Mouse (Mus musculus) lung, postnatal 0 days (tissue): ENCODE results near the gene Gm10842. TPM values are rescaled to one million over a fixed set of nuclear protein-coding genes. Genes with fewer than 3 reads are reported as not detected.
A peak's percentile ranks its signal among the peaks of the same experiment; 100 is the strongest.

ENCODE experiments used
- ATAC-seq: fragments of 200-750 bp; cut with Nextera tagmentation; 2 replicates; pipeline ENCODE4 v1.8.0; 2017; ENCODE audit warnings: moderate library complexity
- DNase-seq: peaks from one replicate; pipeline ENCODE4 v3.0.0-alpha.2; 2016; ENCODE audit warnings: low spot score
- H3K27ac ChIP-seq: fragments of 300-500 bp; sonication (generic); 2 replicates; pipeline ENCODE4 v1.5.1; 2014; ENCODE audit warnings: antibody characterized with exemption, mild to moderate bottlenecking, low read length, mixed read lengths
- H3K27me3 ChIP-seq: fragments of 300-500 bp; sonication (generic); replicated peaks from 2 replicates; pipeline ENCODE4 v1.6.1; 2014; ENCODE audit warnings: low read length, mixed read lengths; ENCODE audit not compliant: insufficient read depth
- H3K36me3 ChIP-seq: fragments of 300-500 bp; sonication (generic); 2 replicates; pipeline ENCODE4 v1.6.1; 2014; ENCODE audit warnings: low read length, mixed read lengths; ENCODE audit not compliant: insufficient read depth
- H3K4me1 ChIP-seq: fragments of 300-500 bp; sonication (generic); 2 replicates; pipeline ENCODE4 v1.6.1; 2014; ENCODE audit warnings: antibody characterized with exemption, low read depth, low read length, mixed read lengths; ENCODE audit not compliant: insufficient read depth
- H3K4me2 ChIP-seq: fragments of 300-500 bp; sonication (generic); replicated peaks from 2 replicates; pipeline ENCODE4 v1.6.1; 2014; ENCODE audit warnings: low read depth, mild to moderate bottlenecking, low read length, moderate library complexity, mixed read lengths
- H3K4me3 ChIP-seq: fragments of 300-500 bp; sonication (generic); 2 replicates; pipeline ENCODE4 v1.5.1; 2014; ENCODE audit warnings: low read depth, low read length
- H3K9ac ChIP-seq: fragments of 300-500 bp; sonication (generic); replicated peaks from 2 replicates; pipeline ENCODE4 v1.6.1; 2014; ENCODE audit warnings: low read depth, mild to moderate bottlenecking
- H3K9me3 ChIP-seq: fragments of 300-500 bp; sonication (generic); 2 replicates; pipeline ENCODE4 v1.6.1; 2016; ENCODE audit warnings: low read length, mixed read lengths
- CTCF ChIP-seq: IDR thresholded peaks from 2 replicates; pipeline ENCODE4 v1.5.1; 2016; ENCODE audit warnings: antibody characterized with exemption, mild to moderate bottlenecking
- EP300 ChIP-seq: IDR thresholded peaks from 2 replicates; pipeline ENCODE4 v1.6.1; 2016; ENCODE audit warnings: antibody characterized with exemption, mild to moderate bottlenecking, control low read depth
- WGBS: fragments of 180-500 bp; shearing (Covaris S2); extraction: QIAGEN DNeasy Blood & Tissue Kit; methylation state at CpG from one replicate; pipeline ENCODE4 v1.1.7; 2014; 5-methylcytosine and 5-hydroxymethylcytosine counted together
- polyA plus RNA-seq: library from polyadenylated mRNA; unstranded; fragments of >200 nt; fragmentation: Nextera tagmentation; extraction: Ambion mirVana; gene quantifications from 2 replicates; pipeline ENCODE4 v1.2.1, GENCODE M21; 2015

The Gm10842 gene
- polyA plus RNA-seq, 1 experiment from 2014 or later: not detected

DNA sequence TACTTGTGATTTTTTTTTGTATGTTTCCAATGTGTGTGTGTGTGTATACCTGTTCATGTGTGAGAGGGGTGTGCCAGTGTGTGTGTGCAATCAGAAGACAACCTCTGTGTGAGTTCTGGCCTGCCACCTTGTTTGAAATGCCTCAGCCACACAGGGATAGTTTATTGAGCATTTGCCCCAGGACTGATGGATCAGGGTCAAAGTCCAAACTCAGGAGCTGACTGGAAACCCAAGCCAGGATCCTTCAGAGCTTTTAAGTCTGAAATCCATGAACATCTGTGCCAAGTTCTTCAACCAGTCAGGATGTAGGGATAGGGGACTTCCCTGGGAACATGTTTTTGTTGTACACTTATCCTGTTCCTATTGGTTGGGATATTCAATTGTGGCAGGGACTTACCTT, 11.4 kb downstream of the Gm10842 start:
- no peak for DNase-seq
- H3K9me3 ChIP-seq: no peaks in the 10 kb centered on the region
- H3K36me3 ChIP-seq: no peaks in the 10 kb centered on the region
- no peak for ATAC-seq
- H3K9ac ChIP-seq: no peak overlapping the region
- H3K27ac ChIP-seq: no peak overlapping the region
- H3K4me3 ChIP-seq: no peak overlapping the region
- H3K4me1 ChIP-seq: peaks cover 9% of the 10 kb centered on the region
- no peaks in the 10 kb centered on the region for H3K27me3 ChIP-seq
- no peak for TF ChIP-seq CTCF
- TF ChIP-seq EP300: no peak
- no peak overlapping the region for H3K4me2 ChIP-seq

DNA sequence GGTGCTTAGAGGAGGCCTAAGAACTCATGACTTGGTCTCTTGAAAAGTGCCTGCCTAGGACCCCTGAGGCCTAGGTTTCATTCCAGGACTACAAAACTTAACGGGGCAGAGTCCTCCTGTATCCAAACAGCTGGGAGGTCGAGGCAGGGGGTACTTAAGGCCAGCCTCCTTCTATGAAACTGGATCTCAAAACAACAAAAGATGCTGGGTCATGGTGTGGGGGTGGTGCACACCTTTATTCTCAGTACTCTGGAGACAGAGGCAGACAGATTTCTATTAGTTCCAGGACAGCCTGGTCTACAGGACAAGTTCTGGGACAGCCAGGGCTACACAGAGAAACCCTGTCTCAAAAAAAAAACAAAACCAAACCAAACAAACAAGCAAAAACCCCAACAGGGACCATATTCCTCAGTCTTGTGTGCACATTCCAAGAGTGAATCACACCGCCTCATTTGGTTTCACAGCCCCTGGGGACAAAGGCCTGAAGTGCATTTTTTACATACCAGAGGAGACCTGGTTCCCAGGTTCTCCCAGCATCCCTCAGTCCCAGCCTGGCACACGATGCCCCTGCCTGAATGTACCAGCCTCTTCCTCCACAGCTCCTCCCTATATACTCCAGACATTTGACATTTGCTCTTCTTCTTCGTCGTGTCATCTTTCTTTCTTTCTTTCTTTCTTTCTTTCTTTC, 13.1 kb downstream of the Gm10842 start:
- no peaks in the 10 kb centered on the region for H3K27me3 ChIP-seq
- no peak overlapping the region for H3K4me2 ChIP-seq
- no peaks in the 10 kb centered on the region for H3K36me3 ChIP-seq
- TF ChIP-seq CTCF: no peak
- TF ChIP-seq EP300: no peak
- ATAC-seq (peak; percentile 71), DNase-seq (peak; percentile 39)
- no peaks in the 10 kb centered on the region for H3K9me3 ChIP-seq
- WGBS: 49% methylated on average over 6 of the region's 6 CpGs
- H3K4me1 ChIP-seq: no peaks in the 10 kb centered on the region
- no peak overlapping the region for H3K4me3 ChIP-seq
- H3K27ac ChIP-seq: no peak overlapping the region
- no peak overlapping the region for H3K9ac ChIP-seq

DNA sequence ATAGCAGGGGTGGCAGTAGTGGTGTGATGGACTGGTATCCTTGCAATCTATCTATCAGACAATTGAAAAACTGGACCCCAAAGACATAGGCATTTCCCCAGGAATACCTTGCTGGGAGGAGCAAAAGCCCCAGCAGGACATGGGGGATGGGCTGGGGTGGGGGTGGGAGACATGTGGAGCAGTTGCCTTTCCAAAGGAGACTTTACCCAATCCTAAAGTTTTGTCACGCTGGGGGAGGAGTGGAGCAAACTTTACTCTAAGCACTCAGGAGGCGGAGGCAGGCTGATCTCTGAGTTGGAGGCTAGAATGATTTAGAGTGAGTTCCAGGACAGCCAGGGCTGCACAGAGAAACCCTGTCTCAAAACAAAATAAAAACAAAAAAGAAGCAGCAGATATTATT, 14.7 kb downstream of the Gm10842 start:
- H3K4me1 ChIP-seq: no peaks in the 10 kb centered on the region
- DNase-seq (no peak), ATAC-seq (no peak)
- H3K9ac ChIP-seq: no peak overlapping the region
- no peak overlapping the region for H3K4me2 ChIP-seq
- H3K27me3 ChIP-seq: no peaks in the 10 kb centered on the region
- no peak for TF ChIP-seq CTCF
- TF ChIP-seq EP300: no peak
- H3K27ac ChIP-seq: no peak overlapping the region
- H3K4me3 ChIP-seq: no peak overlapping the region
- H3K9me3 ChIP-seq: 0 out of 2 replicates have a peak, but pooled peaks cover 3% of the 10 kb centered on the region
- no peaks in the 10 kb centered on the region for H3K36me3 ChIP-seq
- 92% methylated on average over 2 of the region's 2 CpGs for WGBS

- ATAC-seq: no peak
- WGBS: 84% methylated on average over 69 of the region's 69 CpGs
- no peak for TF ChIP-seq EP300
- TF ChIP-seq CTCF: no peak
These were observed 18.1 kb downstream of the Gm10842 start for GRCm38 (mm10) chr11:105164516-105165510.

DNA sequence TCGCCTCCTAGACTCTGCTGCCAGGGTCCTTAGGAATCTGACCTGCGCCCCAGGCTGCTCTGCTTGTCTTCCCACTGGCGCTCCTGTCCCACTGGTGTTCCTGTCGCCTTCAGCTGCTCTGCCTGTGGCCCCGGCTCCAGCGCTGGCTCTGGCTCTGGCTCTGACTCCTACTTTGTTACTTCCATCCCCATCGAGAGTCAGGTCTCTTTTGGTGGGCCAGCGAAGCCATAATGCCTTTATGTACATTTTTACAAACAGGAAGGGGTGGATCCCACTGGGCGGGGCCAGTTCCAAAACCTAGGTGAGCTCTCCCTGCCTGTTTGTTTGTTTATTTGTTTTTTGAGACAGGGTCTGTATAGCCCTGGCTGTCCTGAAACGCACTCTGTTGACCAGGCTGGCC, 20.1 kb downstream of the Gm10842 start:
- Histone ChIP-seq H3K27ac (no peak overlapping the region), H3K9me3 (0 out of 2 replicates have a peak, but pooled peaks cover 3% of the 10 kb centered on the region), H3K27me3 (no peaks in the 10 kb centered on the region), H3K9ac (no peak overlapping the region), H3K36me3 (no peaks in the 10 kb centered on the region), H3K4me3 (no peak overlapping the region), H3K4me2 (no peak overlapping the region), H3K4me1 (no peaks in the 10 kb centered on the region)
- 95% methylated on average over 10 of the region's 10 CpGs for WGBS
- ATAC-seq: no peak
- no peak for DNase-seq
- TF ChIP-seq CTCF (no peak), EP300 (no peak)

More at GRCm38 (mm10) chr11:105164516-105165510, 18.1 kb downstream of the Gm10842 start:
- Histone ChIP-seq H3K4me3 (no peak overlapping the region), H3K4me1 (no peaks in the 10 kb centered on the region), H3K9ac (no peak overlapping the region), H3K27me3 (no peaks in the 10 kb centered on the region), H3K4me2 (no peak overlapping the region), H3K36me3 (no peaks in the 10 kb centered on the region), H3K27ac (no peak overlapping the region), H3K9me3 (0 out of 2 replicates have a peak, but pooled peaks cover 3% of the 10 kb centered on the region)
- DNase-seq: no peak

GRCm38 (mm10) chr11:105178516-105178915, 31.8 kb downstream of the Gm10842 start, which contains the start of gene Tlk2:
Tlk2 (plus strand) TSS chr11:105178807.
- H3K4me1 ChIP-seq: peaks cover 16% of the 10 kb centered on the region; the same call in 1 of the 2 replicates
- H3K4me3 ChIP-seq: peak within 1 kb of the TSS; percentile 75
- 43% methylated on average over 2 of the region's 2 CpGs for WGBS
- no peaks in the 10 kb centered on the region for H3K27me3 ChIP-seq
- H3K9ac ChIP-seq: no peak within 1 kb of the TSS
- peak within 1 kb of the TSS; percentile 87 for H3K4me2 ChIP-seq
- H3K9me3 ChIP-seq: no peaks in the 10 kb centered on the region
- ATAC-seq (no peak), DNase-seq (no peak)
- TF ChIP-seq EP300 (no peak), CTCF (no peak)
- H3K36me3 ChIP-seq: no peaks in the 10 kb centered on the region
- peak within 1 kb of the TSS; percentile 97; the same call in 1 of the 2 replicates for H3K27ac ChIP-seq
